Mouse (Mus musculus): Measurements from ENCODE around the gene Ppp1r21.

- TF ChIP-seq GATA1 (IDR thresholded peaks at IDR 0.05; ENCODE audit: borderline replicate concordance, low read length) (no peak), CTCF (IDR thresholded peaks at IDR 0.05; ENCODE audit: low read depth, low read length) (no peak), TAL1 (conservative IDR thresholded peaks at IDR 0.05; ENCODE audit: low read depth, low read length) (no peak)
Observed at GRCm38 (mm10) chr17:88580556-88580955, 50.6 kb downstream of the Ppp1r21 start.
